Mouse (Mus musculus) heart, postnatal 4 days (tissue): Measurements from ENCODE around the gene Rnf146. TPM values are rescaled to one million over a fixed set of nuclear protein-coding genes. Genes with fewer than 3 reads are reported as not detected.

ENCODE experiments used
- total RNA-seq, 2 experiments: library from RNA; stranded (reverse); gene quantifications; 2 replicates each; pipeline ENCODE4 v1.2.3; 2021

Gene Rnf146
- total RNA-seq, 2 experiments from 2014 or later = 46.2 to 54.7 TPM

Other genes with a start within 250 kb of the Rnf146 start
- gene Soga3, start 218.6 kb downstream of the Rnf146 start, total RNA-seq = under 1 TPM in 1 of 2 experiments, not detected in 1; 0.25 TPM
- gene Gm49353, start 163.5 kb downstream of the Rnf146 start, total RNA-seq = not detected
- gene 9330159F19Rik, start 150.8 kb downstream of the Rnf146 start, total RNA-seq = under 1 TPM in 1 of 2 experiments, not detected in 1; 0.09 TPM
- gene Echdc1, start 49.3 kb downstream of the Rnf146 start, total RNA-seq = 10 to 100 TPM; 25.4 to 26.6 TPM
- gene Rspo3, start 173.4 kb upstream of the Rnf146 start, total RNA-seq = under 1 TPM; 0.43 to 0.60 TPM